Mouse (Mus musculus) MEL (cell line): Measurements from ENCODE around the gene A2ml1. TPM values are rescaled to one million over a fixed set of nuclear protein-coding genes. Genes with fewer than 3 reads are reported as not detected.

Experiments used
- DNase-seq: peaks from one replicate; pipeline ENCODE4 v3.0.0; 2011; ENCODE audit warnings: low read depth, low spot score
- H3K27ac ChIP-seq: 2 replicates; pipeline ENCODE4 v1.5.1; 2012; ENCODE audit warnings: low read depth, mild to moderate bottlenecking, control low read depth, low read length, moderate library complexity; ENCODE audit not compliant: control insufficient read depth
- H3K27me3 ChIP-seq, 2 experiments: fragments of 150-350 bp in 1 of 2; sonication (generic) in 1 of 2; 2 replicates each; pipeline ENCODE4 v1.6.1; 2012; ENCODE audit warnings: low read length in 2 of 2, mild to moderate bottlenecking in 2 of 2, improper control_type of control experiment in 1 of 2, moderate library complexity in 1 of 2; ENCODE audit not compliant: insufficient read depth in 2 of 2, control insufficient read depth in 1 of 2
- H3K36me3 ChIP-seq, 2 experiments: 2 replicates each; pipeline ENCODE4 v1.6.1; 2012 to 2014; ENCODE audit warnings: low read length in 2 of 2, improper control_type of control experiment in 1 of 2, inconsistent platforms in 1 of 2, mild to moderate bottlenecking in 1 of 2; ENCODE audit not compliant: insufficient read depth in 2 of 2, control insufficient read depth in 1 of 2
- H3K4me1 ChIP-seq, 2 experiments: fragments of 150-350 bp in 1 of 2; sonication (generic) in 1 of 2; 2 replicates each; pipeline ENCODE4 v1.6.1; 2012; ENCODE audit warnings: low read length in 2 of 2, improper control_type of control experiment in 1 of 2, mild to moderate bottlenecking in 1 of 2; ENCODE audit not compliant: insufficient read depth in 2 of 2, control insufficient read depth in 1 of 2
- H3K4me3 ChIP-seq, 2 experiments: fragments of 150-350 bp in 1 of 2; sonication (generic) in 1 of 2; 2 replicates each; pipeline ENCODE4 v1.5.1; 2012; ENCODE audit warnings: low read depth in 2 of 2, low read length in 2 of 2, mild to moderate bottlenecking in 2 of 2, moderate library complexity in 2 of 2, control low read depth in 1 of 2, improper control_type of control experiment in 1 of 2; ENCODE audit not compliant: control insufficient read depth in 1 of 2, insufficient read depth in 1 of 2
- H3K79me2 ChIP-seq: 2 replicates; pipeline ENCODE4 v1.6.1; 2012; ENCODE audit warnings: mild to moderate bottlenecking, low read length, moderate library complexity; ENCODE audit not compliant: control insufficient read depth, poor library complexity, insufficient read depth
- H3K9ac ChIP-seq: 2 replicates; pipeline ENCODE4 v1.6.1; 2012; ENCODE audit warnings: low read depth, mild to moderate bottlenecking, control low read depth, low read length, moderate library complexity; ENCODE audit not compliant: control insufficient read depth, poor library complexity, severe bottlenecking
- H3K9me3 ChIP-seq: fragments of 150-350 bp; sonication (generic); replicated peaks from 2 replicates; pipeline ENCODE4 v1.6.1; 2012; ENCODE audit warnings: mild to moderate bottlenecking, low read length, improper control_type of control experiment, moderate library complexity; ENCODE audit not compliant: insufficient read depth
- BHLHE40 ChIP-seq: IDR thresholded peaks from 2 replicates; pipeline ENCODE4 v1.6.1; 2012; ENCODE audit warnings: low read depth, mild to moderate bottlenecking, inconsistent platforms, low read length, improper control_type of control experiment, borderline replicate concordance
- CTCF ChIP-seq, 3 experiments: IDR thresholded peaks in 2 of 3; conservative IDR thresholded peaks in 1 of 3; 2 replicates each; pipeline ENCODE4 v1.5.1; 2011 to 2012; ENCODE audit warnings: low read length in 3 of 3, low read depth in 2 of 3, mild to moderate bottlenecking in 2 of 3, improper control_type of control experiment in 1 of 3, inconsistent platforms in 1 of 3, mixed read lengths in 1 of 3, moderate library complexity in 1 of 3; ENCODE audit not compliant: control insufficient read depth in 1 of 3, insufficient read depth in 1 of 3, poor library complexity in 1 of 3, severe bottlenecking in 1 of 3
- E2F4 ChIP-seq: IDR thresholded peaks from 2 replicates; pipeline ENCODE4 v1.6.1; 2011; ENCODE audit warnings: low read depth, low read length, improper control_type of control experiment, borderline replicate concordance
- ELF1 ChIP-seq: IDR thresholded peaks from 2 replicates; pipeline ENCODE4 v1.6.1; 2014; ENCODE audit warnings: low read depth, mild to moderate bottlenecking, inconsistent platforms, low read length, improper control_type of control experiment, moderate library complexity
- EP300 ChIP-seq, 2 experiments: IDR thresholded peaks; 2 replicates each; pipeline ENCODE4 v1.6.1; 2011; ENCODE audit warnings: improper control_type of control experiment in 2 of 2, low read length in 2 of 2, low read depth in 1 of 2, mild to moderate bottlenecking in 1 of 2
- ETS1 ChIP-seq: IDR thresholded peaks from 2 replicates; pipeline ENCODE4 v1.6.1; 2012; ENCODE audit warnings: low read depth, mild to moderate bottlenecking, inconsistent platforms, low read length, improper control_type of control experiment, moderate library complexity
- GATA1 ChIP-seq: IDR thresholded peaks from 2 replicates; pipeline ENCODE4 v1.6.1; 2011; ENCODE audit warnings: low read depth, low read length, improper control_type of control experiment
- JUND ChIP-seq: IDR thresholded peaks from 2 replicates; pipeline ENCODE4 v1.6.1; 2011; ENCODE audit warnings: low read depth, mild to moderate bottlenecking, improper control_type of control experiment, low read length
- MAFK ChIP-seq: IDR thresholded peaks from 2 replicates; pipeline ENCODE4 v1.6.1; 2011; ENCODE audit warnings: low read depth, mild to moderate bottlenecking, low read length, improper control_type of control experiment, borderline replicate concordance
- MEF2A ChIP-seq: IDR thresholded peaks from 2 replicates; pipeline ENCODE4 v1.6.1; 2014; ENCODE audit warnings: low read depth, mild to moderate bottlenecking, inconsistent platforms, low read length, improper control_type of control experiment; ENCODE audit not compliant: poor library complexity, insufficient replicate concordance, severe bottlenecking; ENCODE audit errors: extremely low read depth
- MXI1 ChIP-seq: IDR thresholded peaks from 2 replicates; pipeline ENCODE4 v1.6.1; 2011; ENCODE audit warnings: mild to moderate bottlenecking, low read depth, low read length, improper control_type of control experiment
- MYB ChIP-seq: IDR thresholded peaks from 2 replicates; pipeline ENCODE4 v1.6.1; 2011; ENCODE audit warnings: mild to moderate bottlenecking, low read depth, low read length, improper control_type of control experiment
- MYC ChIP-seq: IDR thresholded peaks from 2 replicates; pipeline ENCODE4 v1.6.1; 2011; ENCODE audit warnings: low read depth, mild to moderate bottlenecking, low read length, improper control_type of control experiment, moderate library complexity
- POLR2AphosphoS2 ChIP-seq: IDR thresholded peaks from 2 replicates; pipeline ENCODE4 v1.6.1; 2011; ENCODE audit warnings: low read length, improper control_type of control experiment
- POLR2AphosphoS5 ChIP-seq: IDR thresholded peaks from 2 replicates; pipeline ENCODE4 v1.6.1; 2012; ENCODE audit warnings: low read depth, borderline replicate concordance, mild to moderate bottlenecking, inconsistent platforms, low read length, moderate library complexity, mixed read lengths
- RAD21 ChIP-seq: IDR thresholded peaks from 2 replicates; pipeline ENCODE4 v1.6.1; 2011; ENCODE audit warnings: mild to moderate bottlenecking, low read depth, low read length, improper control_type of control experiment
- SIN3A ChIP-seq: IDR thresholded peaks from 2 replicates; pipeline ENCODE4 v1.6.1; 2012; ENCODE audit warnings: low read length, improper control_type of control experiment, inconsistent platforms
- SMC3 ChIP-seq: IDR thresholded peaks from 2 replicates; pipeline ENCODE4 v1.6.1; 2011; ENCODE audit warnings: low read depth, low read length, improper control_type of control experiment
- TAL1 ChIP-seq: IDR thresholded peaks from 2 replicates; pipeline ENCODE4 v1.6.1; 2012; ENCODE audit warnings: mild to moderate bottlenecking, inconsistent platforms, low read length, moderate library complexity, mixed read lengths
- TBP ChIP-seq: IDR thresholded peaks from 2 replicates; pipeline ENCODE4 v1.8.0; 2011; ENCODE audit warnings: low read depth, low read length, improper control_type of control experiment
- UBTF ChIP-seq: IDR thresholded peaks from 2 replicates; pipeline ENCODE4 v1.6.1; 2012; ENCODE audit warnings: low read depth, mild to moderate bottlenecking, inconsistent platforms, low read length, improper control_type of control experiment, moderate library complexity, borderline replicate concordance; ENCODE audit not compliant: insufficient read depth
- USF1 ChIP-seq: IDR thresholded peaks from 2 replicates; pipeline ENCODE4 v1.6.1; 2014; ENCODE audit warnings: low read depth, mild to moderate bottlenecking, inconsistent platforms, low read length, improper control_type of control experiment, moderate library complexity
- USF2 ChIP-seq, 2 experiments: IDR thresholded peaks; 2 replicates each; pipeline ENCODE4 v1.6.1; 2011 to 2012; ENCODE audit warnings: improper control_type of control experiment in 2 of 2, low read length in 2 of 2, borderline replicate concordance in 1 of 2, inconsistent platforms in 1 of 2, low read depth in 1 of 2, mild to moderate bottlenecking in 1 of 2; ENCODE audit not compliant: insufficient read depth in 1 of 2
- ZC3H11A ChIP-seq: IDR thresholded peaks from 2 replicates; pipeline ENCODE4 v1.6.1; 2012; ENCODE audit warnings: low read depth, mild to moderate bottlenecking, inconsistent platforms, low read length, improper control_type of control experiment
- ZKSCAN1 ChIP-seq: IDR thresholded peaks from 2 replicates; pipeline ENCODE4 v1.6.1; 2012; ENCODE audit warnings: low read depth, mild to moderate bottlenecking, inconsistent platforms, low read length, improper control_type of control experiment, moderate library complexity
- ZNF384 ChIP-seq: IDR thresholded peaks from 2 replicates; pipeline ENCODE4 v1.6.1; 2012; ENCODE audit warnings: low read depth, mild to moderate bottlenecking, inconsistent platforms, low read length, improper control_type of control experiment
- polyA plus RNA-seq, 2 experiments: library from polyadenylated mRNA; stranded (reverse) in 1 of 2; unstranded in 1 of 2; fragments of >175 nt in 1 of 2; fragments of >200 nt in 1 of 2; gene quantifications; 2 replicates each; pipeline versions ENCODE4 v1.2.1 to v1.2.4; 2012; ENCODE audit warnings: low replicate concordance in 2 of 2, low read depth in 1 of 2; ENCODE audit not compliant: insufficient read length in 2 of 2, insufficient read depth in 1 of 2, missing spikeins in 1 of 2
- total RNA-seq: library from RNA; depleted of rRNA; stranded (reverse); fragments of 300-350 nt; gene quantifications from 2 replicates; pipeline ENCODE4 v1.2.3, GENCODE M21; 2012

The A2ml1 gene
- total and polyA plus RNA-seq, 3 experiments, result 0.08 to 0.25 TPM; not detected in 1

DNA sequence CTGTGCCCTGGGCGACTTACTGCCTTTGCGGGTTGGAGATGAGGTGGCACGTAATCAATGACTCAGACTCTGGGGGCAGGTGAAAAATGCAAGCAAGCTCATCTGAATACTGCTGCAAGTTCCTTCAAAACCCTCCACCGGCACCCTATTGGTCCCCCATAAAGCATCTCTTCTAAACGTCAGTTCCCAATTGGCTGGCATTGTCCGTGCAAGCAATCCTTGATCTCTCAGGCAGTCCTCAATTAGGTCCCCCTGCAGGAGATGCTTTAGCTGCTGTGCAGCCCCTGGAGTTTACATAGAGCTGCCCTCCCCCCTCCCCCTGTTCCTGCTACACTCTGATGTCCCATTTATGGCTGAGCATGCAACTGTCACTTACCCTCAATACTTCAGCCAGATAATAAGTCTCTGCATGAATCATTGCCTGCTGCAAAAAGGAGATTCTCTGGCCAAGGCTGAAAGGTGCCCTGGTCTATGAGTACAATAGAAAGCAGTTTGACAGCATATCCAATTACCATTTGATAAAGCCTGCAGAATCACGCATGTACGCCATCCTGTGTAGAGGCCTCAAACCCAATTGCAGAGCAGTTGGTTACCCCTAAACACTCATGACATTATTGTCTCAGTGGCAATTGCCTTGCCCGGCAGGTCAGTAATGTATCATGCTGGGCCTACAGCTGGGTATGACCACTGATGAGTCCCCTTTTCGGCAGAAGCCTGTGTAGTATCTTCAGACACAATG, 21.2 kb upstream of the A2ml1 start:
- no peaks in the 10 kb centered on the region for H3K79me2 ChIP-seq
- H3K9me3 ChIP-seq, result no peaks in the 10 kb centered on the region
- peaks cover 0 to 2% of the 10 kb centered on the region in 2 experiments; a peak in 1 of 4 replicates for H3K4me1 ChIP-seq
- no peak for TF ChIP-seq MAFK
- no peak for TF ChIP-seq ETS1
- TF ChIP-seq MXI1, result no peak
- no peak for TF ChIP-seq SIN3A
- TF ChIP-seq GATA1, result no peak
- no peak for TF ChIP-seq UBTF
- TF ChIP-seq EP300 (IDR thresholded peaks at IDR 0.05; ENCODE audit: low read depth in 1 of 2, low read length in 2 of 2), result no peak
- no peak for TF ChIP-seq ELF1
- TF ChIP-seq TBP, result no peak
- no peak for TF ChIP-seq USF2 (IDR thresholded peaks at IDR 0.05; ENCODE audit: borderline replicate concordance in 1 of 2, insufficient read depth in 1 of 2, low read depth in 1 of 2, low read length in 2 of 2)
- TF ChIP-seq ZKSCAN1, result no peak
- no peak for TF ChIP-seq ZC3H11A
- no peak for TF ChIP-seq TAL1
- no peak overlapping the region for H3K27ac ChIP-seq
- no peak overlapping the region for H3K4me3 ChIP-seq
- H3K9ac ChIP-seq, result no peak overlapping the region
- DNase-seq, result no peak
- H3K27me3 ChIP-seq, result no peaks in the 10 kb centered on the region
- no peaks in the 10 kb centered on the region for H3K36me3 ChIP-seq

- Histone ChIP-seq H3K4me3 (no peak overlapping the region), H3K9me3 (no peaks in the 10 kb centered on the region), H3K27me3 (no peaks in the 10 kb centered on the region), H3K4me1 (peaks cover 0 to 2% of the 10 kb centered on the region in 2 experiments; a peak in 1 of 4 replicates), H3K9ac (no peak overlapping the region), H3K79me2 (no peaks in the 10 kb centered on the region), H3K27ac (no peak overlapping the region), H3K36me3 (no peaks in the 10 kb centered on the region)
- TF ChIP-seq MEF2A (no peak), MYC (no peak), RAD21 (no peak), POLR2AphosphoS2 (no peak), SMC3 (no peak), ZKSCAN1 (no peak), JUND (no peak), EP300 (IDR thresholded peaks at IDR 0.05; ENCODE audit: low read depth in 1 of 2, low read length in 2 of 2) (no peak), UBTF (no peak), E2F4 (no peak), BHLHE40 (no peak), MYB (no peak), USF2 (IDR thresholded peaks at IDR 0.05; ENCODE audit: borderline replicate concordance in 1 of 2, insufficient read depth in 1 of 2, low read depth in 1 of 2, low read length in 2 of 2) (no peak), ZNF384 (no peak), USF1 (no peak), CTCF (IDR thresholded peaks at IDR 0.05 in 2 of 3, conservative IDR thresholded peaks at IDR 0.05 in 1 of 3; ENCODE audit: control insufficient read depth in 1 of 3, insufficient read depth in 1 of 3, low read depth in 2 of 3, low read length in 3 of 3, poor library complexity in 1 of 3, severe bottlenecking in 1 of 3) (no peak), MXI1 (no peak), ZC3H11A (no peak), POLR2AphosphoS5 (no peak)
- DNase-seq, result no peak
Measured at GRCm38 (mm10) chr6:128602026-128602425, 20.6 kb upstream of the A2ml1 start.
